Mouse (Mus musculus): ENCODE data around the gene Cbr3. TPM values are rescaled to one million over a fixed set of nuclear protein-coding genes. Genes with fewer than 3 reads are reported as not detected.

The Cbr3 gene
- 0.70 and 0.78 TPM in 2 replicates for polyA plus RNA-seq (2012; rRNA removed)

DNA sequence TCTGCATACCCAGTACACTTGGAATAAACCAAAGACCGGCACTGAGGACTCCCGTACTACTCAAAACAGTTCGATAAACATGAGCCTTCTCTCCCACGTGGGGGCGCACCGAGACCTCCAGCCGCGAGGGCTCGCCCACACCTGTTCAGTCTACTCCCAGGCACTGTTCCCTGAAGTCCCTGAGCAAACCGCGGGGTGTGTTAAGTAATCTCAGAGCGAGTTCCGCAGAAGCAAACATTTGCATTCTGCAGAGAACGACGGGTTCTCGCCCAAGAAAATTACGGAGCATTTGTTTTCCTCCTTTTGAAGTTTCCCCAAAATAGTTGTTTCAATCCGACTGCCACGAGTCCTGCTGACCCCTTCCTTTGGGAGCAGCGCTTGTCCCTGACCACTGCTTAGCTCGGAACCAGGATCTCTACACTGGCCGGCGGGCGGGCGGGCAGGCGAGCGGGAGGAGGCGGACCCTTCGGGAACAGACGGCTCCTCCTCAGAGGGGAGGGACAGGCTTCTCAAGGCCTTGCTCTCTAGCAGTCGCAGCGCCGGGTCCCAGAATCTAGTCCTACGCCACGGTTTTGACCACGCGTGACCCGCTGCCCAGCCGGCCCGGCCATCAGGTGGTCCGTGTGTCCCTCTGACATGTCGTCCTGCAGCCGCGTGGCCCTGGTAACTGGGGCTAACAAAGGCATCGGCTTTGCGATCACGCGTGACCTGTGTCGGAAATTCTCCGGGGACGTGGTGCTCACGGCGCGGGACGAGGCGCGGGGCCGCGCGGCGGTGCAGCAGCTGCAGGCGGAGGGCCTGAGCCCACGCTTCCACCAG lies at the start of gene Cbr3:
Gene Cbr3, plus strand, starts transcription at position 527 of the 819 bp plus-strand sequence.

DNA sequence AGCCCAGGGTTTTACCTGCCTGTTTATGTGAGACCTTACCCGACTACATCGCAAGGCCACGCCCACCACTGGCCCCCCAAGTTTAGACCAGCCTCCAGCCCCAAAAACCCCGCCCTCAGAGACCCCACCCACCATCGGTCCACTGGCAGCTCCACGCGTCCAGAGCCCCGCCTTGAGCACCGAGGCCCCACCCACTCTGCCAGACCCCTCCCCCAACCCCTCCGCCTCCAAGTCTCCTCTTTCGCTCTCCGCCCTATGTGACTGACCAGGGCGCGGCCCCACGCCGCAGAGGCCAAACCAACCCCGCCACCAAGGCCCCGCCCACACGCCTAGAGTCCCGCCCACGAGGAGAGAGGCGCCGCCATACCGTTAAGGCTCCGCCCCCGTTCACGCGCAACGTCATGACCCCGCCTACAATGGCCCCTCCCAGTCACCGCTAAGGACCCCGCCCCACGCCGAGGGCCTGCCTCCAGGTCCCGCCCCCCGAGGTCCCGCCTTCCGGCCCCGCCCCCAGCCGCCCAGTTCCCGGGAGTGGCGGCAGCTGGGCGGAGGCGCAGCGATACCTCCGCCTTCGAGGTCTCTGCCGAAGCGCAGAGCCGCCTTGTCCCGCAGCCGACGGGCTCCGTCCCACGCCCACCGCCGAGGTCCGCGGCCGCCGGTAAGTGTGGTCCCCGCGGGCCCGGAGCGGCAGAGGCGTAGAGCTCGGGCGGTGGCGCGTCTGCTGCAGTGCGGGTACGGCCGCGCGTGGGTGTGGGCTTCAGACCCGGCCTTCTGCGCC lies 28.6 kb downstream of the Cbr3 start, which contains the start of gene Dop1b:
Gene Dop1b, plus strand, starts transcription at position 494 of the 778 bp plus-strand sequence.

Other genes starting within 250 kb of the Cbr3 start
- 17.5 and 21.7 TPM in 2 replicates for gene Setd4, start 79.2 kb upstream of the Cbr3 start, polyA plus RNA-seq (2012; rRNA removed)
- 104 and 158 TPM in 2 replicates for gene Cbr1, start 77.4 kb upstream of the Cbr3 start, polyA plus RNA-seq (2012; rRNA removed)
- 0.07 TPM in 1 of 2 replicates, not detected in the other for gene Gm5678, start 55.1 kb upstream of the Cbr3 start, polyA plus RNA-seq (2012; rRNA removed)
- gene Dop1b, start 28.7 kb downstream of the Cbr3 start, polyA plus RNA-seq (2012; rRNA removed): 16.8 and 17.6 TPM in 2 replicates
- 29.1 and 35.9 TPM in 2 replicates for gene Morc3, start 148.9 kb downstream of the Cbr3 start, polyA plus RNA-seq (2012; rRNA removed)
- 54.7 and 57.5 TPM in 2 replicates for gene Chaf1b, start 200.7 kb downstream of the Cbr3 start, polyA plus RNA-seq (2012; rRNA removed)